Comparison of ENCODE assay signal across 12 mouse cellular contexts in the genomic region with DNA sequence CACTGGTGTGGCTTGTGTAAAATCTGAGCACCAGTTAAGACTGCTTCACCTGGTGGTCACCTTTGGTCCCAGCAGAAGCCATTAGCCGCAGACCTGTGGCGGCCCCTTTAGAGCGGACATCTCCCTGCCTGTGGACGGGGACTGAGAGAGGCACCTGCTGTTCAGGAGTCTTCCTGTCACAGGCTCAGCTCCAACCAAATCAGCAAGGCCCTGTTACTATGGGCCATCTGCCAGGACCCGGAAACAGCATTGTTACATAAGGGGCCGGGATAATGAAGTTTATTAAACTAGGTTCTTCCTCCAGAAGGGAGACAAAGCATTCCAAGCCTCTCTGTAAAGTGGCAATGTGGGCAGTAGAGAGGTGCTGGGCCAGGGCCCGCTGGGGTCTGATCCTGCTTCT. TPM values are rescaled to one million over a fixed set of nuclear protein-coding genes. Genes with fewer than 3 reads are reported as not detected.
A peak's percentile ranks its signal among the peaks of the same experiment; 100 is the strongest.
DNase-seq lines count a peak whose midpoint lies in the region; ATAC-seq lines count a peak whose summit lies in the region.
"Had no signal": no experiment of that assay in that cellular context is flagged by ENCODE, and none has a peak within 500 bp of the region (broad histone marks: within the 10 kb centered on the region; RNA-seq: fewer than 3 reads in every experiment).

No protein-coding gene starts in this region.

- no peaks in the 10 kb centered on the region for H3K27me3 ChIP-seq in hindbrain, embryonic 13.5 days
- no peaks in the 10 kb centered on the region for H3K27me3 ChIP-seq in hindbrain, embryonic 16.5 days (replicated peaks; ENCODE audit: control insufficient read depth, insufficient read depth, low read length)
- H3K27me3 ChIP-seq: liver, embryonic 13.5 days; neural tube, embryonic 13.5 days; stomach, embryonic 15.5 days had no signal

- 73% methylated on average over 7 of the region's 7 CpGs for WGBS in hindbrain, embryonic 13.5 days
- 66% methylated on average over 7 of the region's 7 CpGs for WGBS in hindbrain, embryonic 16.5 days

- peak; percentile 44 to 71 for DNase-seq in adrenal gland, adult (ENCODE audit: inconsistent age in 2 of 2, low spot score in 1 of 2)
- DNase-seq in adrenal gland, adult 8-10 months: no peak
- DNase-seq in Muller cell, postnatal 12 days (ENCODE audit: inconsistent ontology term): peak; percentile 74
- peak; percentile 92 to 95 for DNase-seq in cerebellum, postnatal 36 days
- DNase-seq in ovary, postnatal 10 days (ENCODE audit: low spot score): no peak
- DNase-seq in layer of hippocampus, adult 9-10 months (ENCODE audit: low spot score): no peak
- DNase-seq: liver, embryonic 13.5 days had no signal

- no peak overlapping the region for H3K4me2 ChIP-seq in hindbrain, embryonic 13.5 days
- H3K4me2 ChIP-seq in hindbrain, embryonic 16.5 days (ENCODE audit: low read length): no peak overlapping the region
- H3K4me2 ChIP-seq: liver, embryonic 13.5 days; neural tube, embryonic 13.5 days; stomach, embryonic 15.5 days had no signal

- no peaks in the 10 kb centered on the region for H3K9me3 ChIP-seq in hindbrain, embryonic 13.5 days
- H3K9me3 ChIP-seq in hindbrain, embryonic 16.5 days (ENCODE audit: control insufficient read depth, low read length): no peaks in the 10 kb centered on the region
- H3K9me3 ChIP-seq: liver, embryonic 13.5 days; neural tube, embryonic 13.5 days; stomach, embryonic 15.5 days had no signal

- peaks cover 39% of the 10 kb centered on the region for H3K4me1 ChIP-seq in hindbrain, embryonic 13.5 days (replicated peaks)
- H3K4me1 ChIP-seq in hindbrain, embryonic 16.5 days (ENCODE audit: control insufficient read depth, insufficient read depth, low read depth, low read length): peaks cover 12% of the 10 kb centered on the region
- H3K4me1 ChIP-seq: liver, embryonic 13.5 days; stomach, embryonic 15.5 days had no signal

- ATAC-seq in hindbrain, embryonic 13.5 days (ENCODE audit: low FRiP score): no peak
- ATAC-seq in hindbrain, embryonic 16.5 days: no peak

- no peak overlapping the region for H3K4me3 ChIP-seq in hindbrain, embryonic 13.5 days
- no peak overlapping the region for H3K4me3 ChIP-seq in hindbrain, embryonic 16.5 days (ENCODE audit: low read length)
- H3K4me3 ChIP-seq: liver, embryonic 13.5 days; neural tube, embryonic 13.5 days; stomach, embryonic 15.5 days had no signal

- H3K36me3 ChIP-seq in hindbrain, embryonic 13.5 days: peaks cover 18% of the 10 kb centered on the region
- H3K36me3 ChIP-seq in hindbrain, embryonic 16.5 days (ENCODE audit: control insufficient read depth, insufficient read depth, low read length): 0 out of 2 replicates have a peak, but pooled peaks cover 2% of the 10 kb centered on the region
- H3K36me3 ChIP-seq: liver, embryonic 13.5 days; stomach, embryonic 15.5 days had no signal

- H3K27ac ChIP-seq in hindbrain, embryonic 13.5 days: 0 out of 2 replicates have a peak overlapping the region, but pooled peaks have one; percentile 73
- no peak overlapping the region for H3K27ac ChIP-seq in hindbrain, embryonic 16.5 days (ENCODE audit: low read depth, low read length)
- H3K27ac ChIP-seq: kidney, postnatal 0 days; liver, embryonic 13.5 days; stomach, embryonic 15.5 days had no signal

- H3K9ac ChIP-seq in hindbrain, embryonic 13.5 days: no peak overlapping the region
- no peak overlapping the region for H3K9ac ChIP-seq in hindbrain, embryonic 16.5 days (ENCODE audit: low read depth, low read length)
- H3K9ac ChIP-seq: liver, embryonic 13.5 days; neural tube, embryonic 13.5 days; stomach, embryonic 15.5 days had no signal

RNA-seq across cellular contexts. Expression of gene Sergef, which starts 36.6 kb away (rescaled TPM):
- total RNA-seq in adrenal gland, adult 8-10 months (2022): 10 to 100 TPM; 29.2 to 47.3 (median 37.2) TPM
- 34.5 and 36.8 TPM in 2 replicates for polyA plus RNA-seq in hindbrain, embryonic 13.5 days (2015; fragmentation: Nextera tagmentation; extraction: Ambion mirVana)
- polyA plus RNA-seq in hindbrain, embryonic 16.5 days (2015; fragmentation: Nextera tagmentation; extraction: Ambion mirVana): 42.2 and 50.6 TPM in 2 replicates

Comparison
In these comparisons a context has a peak if more than half of its experiments do, and no peak if none do; other contexts are left out.
1. DNase-seq: peak in adrenal gland, adult (2 of 2), Muller cell, postnatal 12 days (single experiment) and cerebellum, postnatal 36 days (2 of 2); none in adrenal gland, adult 8-10 months (single experiment), ovary, postnatal 10 days (single experiment) and layer of hippocampus, adult 9-10 months (single experiment).